Mouse (Mus musculus) cortical plate, adult 2 months (tissue): Measurements from ENCODE around the gene Spin2g. TPM values are rescaled to one million over a fixed set of nuclear protein-coding genes. Genes with fewer than 3 reads are reported as not detected.
"Not testable (repeated sequence)": the region's sequence is repeated elsewhere in the genome, so short reads cannot be mapped to it uniquely, and the experiment has no call there.

ENCODE experiments used
- H3K27ac ChIP-seq: fragments of 200-500 bp; 2 replicates; pipeline ENCODE4 v1.5.1; 2012; ENCODE audit warnings: low read length, control low read depth, inconsistent platforms; ENCODE audit not compliant: insufficient read depth
- H3K4me1 ChIP-seq: fragments of 200-500 bp; 2 replicates; pipeline ENCODE4 v1.6.1; 2011; ENCODE audit warnings: low read length; ENCODE audit not compliant: control insufficient read depth, insufficient read depth
- H3K4me3 ChIP-seq: fragments of 200-500 bp; 2 replicates; pipeline ENCODE4 v1.5.1; 2011; ENCODE audit warnings: mild to moderate bottlenecking, low read length, control low read depth; ENCODE audit not compliant: insufficient read depth
- polyA plus RNA-seq: library from polyadenylated mRNA; depleted of rRNA; stranded (reverse); fragments of >200 nt; gene quantifications from 2 replicates; pipeline ENCODE4 v1.2.3, GENCODE M21; 2012; rRNA removed

Spin2g gene
- not detected in 2 replicates for polyA plus RNA-seq

DNA sequence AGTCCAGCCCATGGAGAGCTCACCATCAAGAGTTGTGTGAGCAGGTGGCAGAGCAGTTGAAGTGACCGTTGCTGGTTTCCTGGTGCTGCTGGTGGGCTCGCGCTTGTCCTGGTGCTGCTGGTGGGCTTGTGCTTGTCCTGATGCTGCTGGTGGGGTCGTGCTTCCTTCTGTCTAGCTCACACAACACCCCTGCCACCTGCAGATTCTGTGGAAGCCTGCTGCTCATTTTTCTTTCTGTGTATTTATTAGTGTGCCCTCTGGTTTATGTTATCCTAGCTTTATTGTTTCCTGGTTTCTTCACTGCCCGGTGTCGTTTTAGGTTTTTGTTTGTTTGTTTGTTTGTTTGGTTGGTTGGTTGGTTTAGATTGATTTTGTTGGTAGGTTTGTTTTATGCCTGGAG, at the start of gene Spin2g:
TSS of gene Spin2g (minus strand) at position 101 of the 400 bp plus-strand sequence.
- H3K4me1 ChIP-seq, H3K27ac ChIP-seq, H3K4me3 ChIP-seq: not testable (repeated sequence)

Other genes starting within 250 kb of the Spin2g start
- not detected in 2 replicates for gene Btbd35f9, start 77.2 kb downstream of the Spin2g start, polyA plus RNA-seq
- gene Btbd35f8, start 211.8 kb upstream of the Spin2g start, polyA plus RNA-seq: not detected in 2 replicates